Mouse (Mus musculus): ENCODE results near the gene Etl4. TPM values are rescaled to one million over a fixed set of nuclear protein-coding genes. Genes with fewer than 3 reads are reported as not detected.

Gene Etl4
- polyA plus RNA-seq, 1 experiment from 2014 or later: 33.4 TPM

DNA sequence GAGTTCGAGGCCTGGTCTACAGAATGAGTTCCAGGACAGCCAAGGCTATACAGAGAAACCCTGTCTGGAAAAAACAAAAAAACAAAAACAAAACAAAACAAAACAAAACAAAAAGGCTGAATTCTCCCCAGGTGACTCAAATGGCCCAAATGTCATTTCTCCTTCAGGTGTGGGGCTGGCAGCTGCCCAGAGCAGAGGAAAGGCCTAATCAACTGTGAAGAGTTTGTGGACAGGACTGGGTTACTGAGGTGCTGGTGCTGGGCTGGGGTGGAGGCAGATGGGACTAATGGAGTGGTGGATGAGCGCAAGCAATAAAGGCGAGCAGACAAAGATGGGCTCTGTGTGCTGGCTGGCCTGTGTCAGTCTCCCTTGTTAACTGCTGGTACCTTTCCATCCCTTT is 617.3 kb downstream of the Etl4 start:
- H3K9ac ChIP-seq: no peak overlapping the region
- WGBS: 88% methylated on average over 3 of the region's 3 CpGs
- H3K9me3 ChIP-seq (ENCODE audit: low read depth, low read length): no peaks in the 10 kb centered on the region
- ATAC-seq (ENCODE audit: insufficient read depth): no peak
- no peak overlapping the region for H3K4me2 ChIP-seq
- peaks cover 11% of the 10 kb centered on the region; the same call in 1 of the 2 replicates for H3K36me3 ChIP-seq (ENCODE audit: insufficient read depth)
- H3K4me1 ChIP-seq (ENCODE audit: insufficient read depth): peaks cover 8% of the 10 kb centered on the region
- no peak for TF ChIP-seq CTCF (IDR thresholded peaks at IDR 0.05; ENCODE audit: low read depth)
- no peak overlapping the region for H3K4me3 ChIP-seq (ENCODE audit: low read depth, low read length)
- no peak overlapping the region for H3K27ac ChIP-seq (ENCODE audit: low read depth)
- no peaks in the 10 kb centered on the region for H3K27me3 ChIP-seq (ENCODE audit: insufficient read depth, low read length)
- no peak for DNase-seq

DNA sequence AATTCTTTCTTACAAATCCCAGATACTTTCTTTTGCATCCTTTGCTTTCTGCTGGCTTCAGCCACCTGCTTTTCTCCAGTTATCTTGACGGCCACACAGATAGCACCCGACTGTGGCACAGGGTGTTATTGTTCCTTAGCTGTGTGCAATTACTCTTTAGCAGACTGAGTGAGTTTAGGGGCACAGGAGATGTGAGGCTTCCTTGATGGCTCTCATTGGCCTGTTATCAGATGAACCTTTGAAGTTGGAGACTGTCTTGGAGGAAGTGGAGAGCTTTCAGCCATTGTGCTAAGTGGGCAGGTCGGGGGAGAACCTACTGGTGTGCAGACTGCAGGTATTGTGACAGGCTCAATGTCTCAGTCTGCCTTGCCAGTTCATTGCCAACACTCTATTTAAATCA is 623.0 kb downstream of the Etl4 start:
- DNase-seq: no peak
- ATAC-seq (ENCODE audit: insufficient read depth): no peak
- H3K4me3 ChIP-seq (ENCODE audit: low read depth, low read length): no peak overlapping the region
- H3K9ac ChIP-seq: no peak overlapping the region
- 21% methylated on average over 3 of the region's 3 CpGs for WGBS
- H3K9me3 ChIP-seq (ENCODE audit: low read depth, low read length): no peaks in the 10 kb centered on the region
- H3K27me3 ChIP-seq (ENCODE audit: insufficient read depth, low read length): no peaks in the 10 kb centered on the region
- H3K4me2 ChIP-seq: no peak overlapping the region
- peaks cover 11% of the 10 kb centered on the region; the same call in 1 of the 2 replicates for H3K36me3 ChIP-seq (ENCODE audit: insufficient read depth)
- H3K27ac ChIP-seq (ENCODE audit: low read depth): no peak overlapping the region
- H3K4me1 ChIP-seq (ENCODE audit: insufficient read depth): no peaks in the 10 kb centered on the region; the same call in 1 of the 2 replicates
- TF ChIP-seq CTCF (IDR thresholded peaks at IDR 0.05; ENCODE audit: low read depth): no peak

DNA sequence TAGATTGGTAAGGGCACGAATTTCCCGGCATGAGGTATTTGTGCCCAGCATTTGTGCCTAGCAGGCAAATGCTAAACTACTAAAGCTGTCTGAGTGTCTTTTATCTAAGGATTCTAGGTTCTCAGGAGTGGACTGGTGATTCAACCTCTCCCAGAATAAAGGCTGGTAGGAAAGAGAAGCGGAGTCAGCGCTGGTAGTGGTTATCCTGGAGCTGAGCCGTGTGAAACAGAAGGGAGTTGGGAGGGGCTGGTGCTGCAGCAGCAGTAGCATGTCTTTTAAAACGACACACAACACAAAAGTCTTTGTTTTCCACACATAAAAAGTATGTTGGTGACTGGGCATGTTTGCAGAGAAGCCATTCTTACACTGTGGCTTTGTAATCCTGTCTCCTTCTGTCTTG is 628.2 kb downstream of the Etl4 start:
- Histone ChIP-seq H3K4me3 (ENCODE audit: low read depth, low read length) (no peak overlapping the region), H3K4me1 (ENCODE audit: insufficient read depth) (no peaks in the 10 kb centered on the region), H3K9ac (no peak overlapping the region), H3K27me3 (ENCODE audit: insufficient read depth, low read length) (no peaks in the 10 kb centered on the region), H3K4me2 (no peak overlapping the region), H3K27ac (ENCODE audit: low read depth) (no peak overlapping the region), H3K36me3 (ENCODE audit: insufficient read depth) (no peaks in the 10 kb centered on the region), H3K9me3 (ENCODE audit: low read depth, low read length) (no peaks in the 10 kb centered on the region)
- TF ChIP-seq CTCF (IDR thresholded peaks at IDR 0.05; ENCODE audit: low read depth): no peak
- ATAC-seq (ENCODE audit: insufficient read depth) (no peak), DNase-seq (no peak)
- 73% methylated on average over 6 of the region's 6 CpGs for WGBS

DNA sequence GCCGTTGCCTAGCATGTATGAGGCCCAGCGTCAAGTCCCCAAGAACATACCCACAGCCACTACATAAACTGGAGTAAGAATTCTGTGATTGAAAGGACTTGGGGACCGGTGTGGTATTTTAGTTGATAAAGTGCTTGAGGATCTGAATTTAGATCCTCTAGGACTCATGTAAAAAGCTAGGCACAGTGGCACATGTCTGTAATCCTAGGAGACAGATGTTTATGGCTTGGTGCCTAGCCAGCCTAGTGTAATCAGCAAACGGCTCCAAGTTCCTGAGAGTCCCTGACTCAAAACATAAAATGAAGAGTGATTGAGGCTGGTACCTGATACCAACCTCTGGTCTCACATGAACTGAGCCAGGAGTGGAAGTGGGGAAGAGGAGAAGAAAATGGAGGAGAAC is 629.3 kb downstream of the Etl4 start:
- WGBS: 76% methylated on average over 4 of the region's 4 CpGs
- Histone ChIP-seq H3K4me2 (no peak overlapping the region), H3K4me3 (ENCODE audit: low read depth, low read length) (no peak overlapping the region), H3K9ac (no peak overlapping the region), H3K27me3 (ENCODE audit: insufficient read depth, low read length) (no peaks in the 10 kb centered on the region), H3K36me3 (ENCODE audit: insufficient read depth) (no peaks in the 10 kb centered on the region), H3K27ac (ENCODE audit: low read depth) (no peak overlapping the region), H3K9me3 (ENCODE audit: low read depth, low read length) (no peaks in the 10 kb centered on the region), H3K4me1 (ENCODE audit: insufficient read depth) (no peaks in the 10 kb centered on the region)
- ATAC-seq (ENCODE audit: insufficient read depth): no peak
- TF ChIP-seq CTCF (IDR thresholded peaks at IDR 0.05; ENCODE audit: low read depth): no peak
- no peak for DNase-seq

DNA sequence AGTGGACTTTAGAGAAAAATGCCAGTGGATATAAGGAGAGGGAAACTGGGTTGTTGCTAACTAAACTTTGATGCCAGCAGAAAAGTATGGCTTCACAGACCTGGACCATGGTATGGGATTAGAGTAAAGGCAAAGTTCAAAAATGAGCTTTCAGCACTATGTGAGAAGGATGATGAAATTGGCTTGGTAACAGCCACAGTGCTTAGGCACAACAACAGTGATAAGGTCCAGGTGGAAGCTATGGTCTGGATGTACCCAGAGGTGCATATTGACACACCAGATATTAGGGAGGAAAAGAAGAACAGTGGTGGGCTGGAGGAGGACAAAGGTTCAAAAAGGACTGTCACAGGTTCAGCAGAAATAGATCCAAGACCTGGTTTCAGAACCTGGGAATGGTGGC is 631.7 kb downstream of the Etl4 start:
- H3K27me3 ChIP-seq (ENCODE audit: insufficient read depth, low read length): no peaks in the 10 kb centered on the region
- ATAC-seq (ENCODE audit: insufficient read depth) (no peak), DNase-seq (no peak)
- H3K9me3 ChIP-seq (ENCODE audit: low read depth, low read length): no peaks in the 10 kb centered on the region
- H3K36me3 ChIP-seq (ENCODE audit: insufficient read depth): no peaks in the 10 kb centered on the region
- no peak overlapping the region for H3K27ac ChIP-seq (ENCODE audit: low read depth)
- no peak for TF ChIP-seq CTCF (IDR thresholded peaks at IDR 0.05; ENCODE audit: low read depth)
- H3K4me1 ChIP-seq (ENCODE audit: insufficient read depth): peaks cover 3% of the 10 kb centered on the region; the same call in 1 of the 2 replicates
- H3K4me2 ChIP-seq: no peak overlapping the region
- H3K4me3 ChIP-seq (ENCODE audit: low read depth, low read length): no peak overlapping the region
- H3K9ac ChIP-seq: no peak overlapping the region

DNA sequence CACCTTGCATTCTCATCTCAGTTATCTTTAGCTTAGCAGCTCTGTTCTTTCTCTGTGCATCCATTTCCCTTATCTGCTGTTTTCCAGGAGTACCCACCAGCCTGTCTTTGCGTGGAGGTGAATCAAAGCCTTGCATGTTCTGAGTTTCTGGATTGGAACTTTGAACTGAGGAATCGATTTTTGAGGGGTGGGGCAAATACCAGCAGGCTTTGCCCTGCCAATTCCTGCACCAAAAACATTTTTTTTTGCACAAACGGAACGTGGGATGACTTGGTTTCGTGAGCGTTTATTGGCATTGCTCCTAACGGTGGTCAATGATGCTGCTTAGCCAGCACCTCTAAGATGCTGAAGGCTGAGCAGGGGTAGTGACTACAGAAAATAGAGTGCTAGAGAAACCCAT is 632.7 kb downstream of the Etl4 start:
- no peak overlapping the region for H3K4me3 ChIP-seq (ENCODE audit: low read depth, low read length)
- H3K9ac ChIP-seq: no peak overlapping the region
- ATAC-seq (ENCODE audit: insufficient read depth) (no peak), DNase-seq (no peak)
- H3K27ac ChIP-seq (ENCODE audit: low read depth): no peak overlapping the region
- H3K4me1 ChIP-seq (ENCODE audit: insufficient read depth): peaks cover 4% of the 10 kb centered on the region; the same call in 1 of the 2 replicates
- no peak for TF ChIP-seq CTCF (IDR thresholded peaks at IDR 0.05; ENCODE audit: low read depth)
- H3K36me3 ChIP-seq (ENCODE audit: insufficient read depth): no peaks in the 10 kb centered on the region
- no peak overlapping the region for H3K4me2 ChIP-seq
- no peaks in the 10 kb centered on the region for H3K9me3 ChIP-seq (ENCODE audit: low read depth, low read length)
- no peaks in the 10 kb centered on the region for H3K27me3 ChIP-seq (ENCODE audit: insufficient read depth, low read length)
- 83% methylated on average over 7 of the region's 7 CpGs for WGBS

DNA sequence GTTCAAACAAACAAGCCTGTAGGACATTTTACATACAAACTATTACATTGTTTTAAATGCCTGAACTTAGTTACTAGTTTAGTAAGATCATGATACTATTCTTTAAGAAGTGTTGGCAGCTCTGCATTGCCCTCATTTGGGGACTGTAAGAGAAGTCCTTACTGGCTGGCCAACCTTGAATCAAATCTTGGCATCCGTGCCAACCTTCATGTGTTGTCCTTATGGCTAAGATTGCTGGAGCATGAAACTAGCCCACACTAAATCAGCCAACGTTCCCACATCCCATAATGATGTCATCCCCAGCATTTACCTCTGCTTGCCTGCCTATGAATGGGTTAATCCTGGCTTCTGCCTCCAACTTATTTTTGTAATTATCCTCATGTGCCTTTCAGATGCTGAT is 636.0 kb downstream of the Etl4 start:
- DNase-seq: no peak
- no peak for TF ChIP-seq CTCF (IDR thresholded peaks at IDR 0.05; ENCODE audit: low read depth)
- H3K27ac ChIP-seq (ENCODE audit: low read depth): no peak overlapping the region
- no peak overlapping the region for H3K4me2 ChIP-seq
- H3K9ac ChIP-seq: no peak overlapping the region
- H3K36me3 ChIP-seq (ENCODE audit: insufficient read depth): no peaks in the 10 kb centered on the region
- no peak overlapping the region for H3K4me3 ChIP-seq (ENCODE audit: low read depth, low read length)
- no peaks in the 10 kb centered on the region for H3K9me3 ChIP-seq (ENCODE audit: low read depth, low read length)
- H3K4me1 ChIP-seq (ENCODE audit: insufficient read depth): peaks cover 4% of the 10 kb centered on the region; the same call in 1 of the 2 replicates
- no peaks in the 10 kb centered on the region for H3K27me3 ChIP-seq (ENCODE audit: insufficient read depth, low read length)
- 58% methylated on average over 2 of the region's 2 CpGs for WGBS
- no peak for ATAC-seq (ENCODE audit: insufficient read depth)

Data from lung, embryonic 14.5 days (tissue).